Mouse (Mus musculus): Measurements from ENCODE around the gene Pgf. TPM values are rescaled to one million over a fixed set of nuclear protein-coding genes. Genes with fewer than 3 reads are reported as not detected.

Pgf gene
- not detected for polyA plus RNA-seq (2014; fragmentation: Illumina TruSeq; extraction: RNeasy Lipid Tissue Mini Kit (QIAGEN cat#74804); ENCODE audit: low read depth, low replicate concordance)

DNA sequence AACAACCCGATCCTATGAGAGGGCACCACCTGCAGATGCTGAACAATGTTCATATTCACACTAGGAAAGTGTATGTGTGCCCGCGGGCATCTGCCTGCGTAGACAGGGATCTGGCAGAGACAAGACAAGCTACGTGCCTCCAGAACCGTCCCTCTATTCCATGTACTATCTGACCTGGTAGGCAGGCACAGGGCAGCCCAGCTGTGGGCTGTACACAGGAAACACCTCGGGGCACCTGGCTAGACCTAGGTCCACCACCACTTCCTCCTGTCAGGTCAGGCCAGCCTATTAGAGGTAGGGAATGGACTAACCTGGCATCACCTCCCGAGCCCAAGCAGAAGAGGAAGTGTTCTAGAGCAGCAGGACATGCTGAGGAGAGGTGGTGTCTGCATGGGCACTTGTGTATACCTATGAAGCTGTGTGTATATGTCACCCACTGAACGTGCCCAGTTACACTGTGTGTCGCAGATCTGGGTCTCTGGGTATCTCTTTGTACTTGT is at the start of gene Pgf:
Gene Pgf, minus strand, starts transcription at position 51 of the 500 bp plus-strand sequence.

GRCm38 (mm10) chr12:85219236-85219904 is 41.8 kb upstream of the Pgf start, which contains the start of gene Eif2b2:
TSS of gene Eif2b2 (plus strand) at chr12:85219481.

GRCm38 (mm10) chr12:85151002-85151774 is 26.4 kb downstream of the Pgf start, which contains the start of gene Rps6kl1:
TSS of gene Rps6kl1 (minus strand) at chr12:85151264.

Other genes with a start within 250 kb of the Pgf start
- gene Fcf1, start 206.9 kb downstream of the Pgf start, polyA plus RNA-seq (2014; fragmentation: Illumina TruSeq; extraction: RNeasy Lipid Tissue Mini Kit (QIAGEN cat#74804); ENCODE audit: low read depth, low replicate concordance): 67.0 TPM
- 15.0 TPM for gene Arel1, start 206.9 kb downstream of the Pgf start, polyA plus RNA-seq (2014; fragmentation: Illumina TruSeq; extraction: RNeasy Lipid Tissue Mini Kit (QIAGEN cat#74804); ENCODE audit: low read depth, low replicate concordance)
- gene Ylpm1, start 181.5 kb downstream of the Pgf start, polyA plus RNA-seq (2014; fragmentation: Illumina TruSeq; extraction: RNeasy Lipid Tissue Mini Kit (QIAGEN cat#74804); ENCODE audit: low read depth, low replicate concordance): 20.2 TPM
- 0.61 TPM for gene Prox2, start 67.0 kb downstream of the Pgf start, polyA plus RNA-seq (2014; fragmentation: Illumina TruSeq; extraction: RNeasy Lipid Tissue Mini Kit (QIAGEN cat#74804); ENCODE audit: low read depth, low replicate concordance)
- gene Dlst, start 67.0 kb downstream of the Pgf start, polyA plus RNA-seq (2014; fragmentation: Illumina TruSeq; extraction: RNeasy Lipid Tissue Mini Kit (QIAGEN cat#74804); ENCODE audit: low read depth, low replicate concordance): 172 TPM
- gene Rps6kl1, start 26.5 kb downstream of the Pgf start, polyA plus RNA-seq (2014; fragmentation: Illumina TruSeq; extraction: RNeasy Lipid Tissue Mini Kit (QIAGEN cat#74804); ENCODE audit: low read depth, low replicate concordance): not detected
- gene Eif2b2, start 41.7 kb upstream of the Pgf start, polyA plus RNA-seq (2014; fragmentation: Illumina TruSeq; extraction: RNeasy Lipid Tissue Mini Kit (QIAGEN cat#74804); ENCODE audit: low read depth, low replicate concordance): 2.8 TPM
- 7.5 TPM for gene Mlh3, start 92.8 kb upstream of the Pgf start, polyA plus RNA-seq (2014; fragmentation: Illumina TruSeq; extraction: RNeasy Lipid Tissue Mini Kit (QIAGEN cat#74804); ENCODE audit: low read depth, low replicate concordance)
- 12.1 TPM for gene Acyp1, start 110.6 kb upstream of the Pgf start, polyA plus RNA-seq (2014; fragmentation: Illumina TruSeq; extraction: RNeasy Lipid Tissue Mini Kit (QIAGEN cat#74804); ENCODE audit: low read depth, low replicate concordance)
- 0.50 TPM for gene Zc2hc1c, start 110.8 kb upstream of the Pgf start, polyA plus RNA-seq (2014; fragmentation: Illumina TruSeq; extraction: RNeasy Lipid Tissue Mini Kit (QIAGEN cat#74804); ENCODE audit: low read depth, low replicate concordance)
- gene Nek9, start 161.6 kb upstream of the Pgf start, polyA plus RNA-seq (2014; fragmentation: Illumina TruSeq; extraction: RNeasy Lipid Tissue Mini Kit (QIAGEN cat#74804); ENCODE audit: low read depth, low replicate concordance): 19.8 TPM
- gene Tmed10, start 197.1 kb upstream of the Pgf start, polyA plus RNA-seq (2014; fragmentation: Illumina TruSeq; extraction: RNeasy Lipid Tissue Mini Kit (QIAGEN cat#74804); ENCODE audit: low read depth, low replicate concordance): 153 TPM